30 mouse cellular contexts compared by ENCODE assay signal in genomic region chr5:148428846-148429245, GRCm38 (mm10). TPM values are rescaled to one million over a fixed set of nuclear protein-coding genes. Genes with fewer than 3 reads are reported as not detected.
DNase-seq lines count a peak whose midpoint lies in the region; ATAC-seq lines count a peak whose summit lies in the region.
"Had no signal": no experiment of that assay in that cellular context is flagged by ENCODE, and none has a peak within 500 bp of the region (broad histone marks: within the 10 kb centered on the region; RNA-seq: fewer than 3 reads in every experiment).

No protein-coding gene starts in this region.

- no peak overlapping the region for H3K27ac ChIP-seq in forebrain, embryonic 11.5 days (ENCODE audit: low read depth, low read length)
- no peak overlapping the region for H3K27ac ChIP-seq in forebrain, embryonic 10.5 days
- H3K27ac ChIP-seq in heart, embryonic 11.5 days (ENCODE audit: low read depth, low read length) = no peak overlapping the region
- H3K27ac ChIP-seq: forebrain, embryonic 15.5 days; heart, embryonic 15.5 days; hindbrain, embryonic 15.5 days; limb, embryonic 12.5 days; midbrain, embryonic 13.5 days; neural tube, embryonic 13.5 days; stomach, postnatal 0 days had no signal

- no peak overlapping the region for H3K9ac ChIP-seq in forebrain, embryonic 11.5 days (ENCODE audit: low read length)
- no peak overlapping the region for H3K9ac ChIP-seq in heart, embryonic 11.5 days (ENCODE audit: low read depth, low read length)
- H3K9ac ChIP-seq: forebrain, embryonic 15.5 days; heart, embryonic 15.5 days; hindbrain, embryonic 15.5 days; limb, embryonic 12.5 days; liver, postnatal 0 days; midbrain, embryonic 13.5 days; neural tube, embryonic 13.5 days had no signal

- no peaks in the 10 kb centered on the region for H3K4me1 ChIP-seq in forebrain, embryonic 11.5 days (replicated peaks; ENCODE audit: control insufficient read depth, insufficient read depth, low read length)
- no peaks in the 10 kb centered on the region for H3K4me1 ChIP-seq in forebrain, embryonic 10.5 days
- no peaks in the 10 kb centered on the region for H3K4me1 ChIP-seq in heart, embryonic 11.5 days (ENCODE audit: control insufficient read depth, insufficient read depth, low read length)
- H3K4me1 ChIP-seq: forebrain, embryonic 15.5 days; heart, embryonic 15.5 days; hindbrain, embryonic 15.5 days; limb, embryonic 12.5 days; midbrain, embryonic 13.5 days; neural tube, embryonic 13.5 days had no signal

- 95% methylated on average over 4 of the region's 4 CpGs for WGBS in forebrain, embryonic 11.5 days
- 91% methylated on average over 4 of the region's 4 CpGs for WGBS in forebrain, embryonic 10.5 days
- 63% methylated on average over 4 of the region's 4 CpGs for WGBS in heart, embryonic 11.5 days (ENCODE audit: insufficient replicate concordance)

- ATAC-seq in forebrain, embryonic 11.5 days (replicated peaks; ENCODE audit: low FRiP score) = no peak
- ATAC-seq in neutrophil, adult 5-6 weeks (ENCODE audit: extremely low read depth, insufficient number of reproducible peaks, low FRiP score, poor library complexity, severe bottlenecking) = peak; percentile 74; the same call in 1 of the 2 replicates
- no peak for ATAC-seq in heart, embryonic 11.5 days (replicated peaks; ENCODE audit: insufficient number of reproducible peaks, low FRiP score, low TSS enrichment)
- ATAC-seq: forebrain, embryonic 15.5 days; liver, postnatal 0 days; midbrain, embryonic 13.5 days; Patski had no signal

- DNase-seq in forebrain, embryonic 11.5 days (ENCODE audit: low spot score) = peak; percentile 19
- no peak for DNase-seq in forebrain, embryonic 10.5 days (ENCODE audit: extremely low spot score, low spot score)
- DNase-seq in T-cell, adult 2 months (ENCODE audit: low spot score) = peak; percentile 15
- DNase-seq in induced T-regulatory cell, adult 2 months (ENCODE audit: low read depth) = peak; percentile 39
- DNase-seq in heart, adult 11 months = no peak
- DNase-seq in kidney, adult 11 months = no peak
- DNase-seq: adrenal gland, adult 8-10 months; cerebellum, adult 8-10 months; cerebellum, postnatal 36 days; gastrocnemius, postnatal 10 days; heart, postnatal 36 days; kidney, adult 18-20 months; kidney, postnatal 4 days; liver, postnatal 0 days; lung, postnatal 10 days; right cerebral cortex, postnatal 4 days; thymus, adult 2 months had no signal

- H3K36me3 ChIP-seq in forebrain, embryonic 11.5 days (ENCODE audit: control insufficient read depth, insufficient read depth, low read length) = no peaks in the 10 kb centered on the region
- no peaks in the 10 kb centered on the region for H3K36me3 ChIP-seq in forebrain, embryonic 10.5 days (replicated peaks)
- H3K36me3 ChIP-seq in heart, embryonic 11.5 days (ENCODE audit: control insufficient read depth, insufficient read depth, low read length) = no peaks in the 10 kb centered on the region
- H3K36me3 ChIP-seq: forebrain, embryonic 15.5 days; G1E; heart, embryonic 15.5 days; hindbrain, embryonic 15.5 days; limb, embryonic 12.5 days; midbrain, embryonic 13.5 days; neural tube, embryonic 13.5 days had no signal

- H3K9me3 ChIP-seq in forebrain, embryonic 11.5 days (ENCODE audit: control insufficient read depth, low read length) = no peaks in the 10 kb centered on the region
- H3K9me3 ChIP-seq in forebrain, embryonic 10.5 days = no peaks in the 10 kb centered on the region; the same call in 1 of the 2 replicates
- H3K9me3 ChIP-seq in heart, embryonic 11.5 days (replicated peaks; ENCODE audit: control insufficient read depth, low read length) = no peaks in the 10 kb centered on the region
- H3K9me3 ChIP-seq: forebrain, embryonic 15.5 days; G1E; heart, embryonic 15.5 days; hindbrain, embryonic 15.5 days; midbrain, embryonic 13.5 days had no signal

- no peak overlapping the region for H3K4me3 ChIP-seq in forebrain, embryonic 11.5 days (ENCODE audit: low read depth, low read length)
- H3K4me3 ChIP-seq in forebrain, embryonic 10.5 days = no peak overlapping the region
- H3K4me3 ChIP-seq in heart, embryonic 11.5 days (ENCODE audit: low read depth, low read length) = no peak overlapping the region
- H3K4me3 ChIP-seq: forebrain, embryonic 15.5 days; heart, embryonic 15.5 days; hindbrain, embryonic 15.5 days; limb, embryonic 12.5 days; midbrain, embryonic 13.5 days; neural tube, embryonic 13.5 days had no signal

- H3K27me3 ChIP-seq in forebrain, embryonic 11.5 days (ENCODE audit: control insufficient read depth, insufficient read depth, low read length) = no peaks in the 10 kb centered on the region
- no peaks in the 10 kb centered on the region for H3K27me3 ChIP-seq in forebrain, embryonic 10.5 days (ENCODE audit: poor library complexity, severe bottlenecking)
- H3K27me3 ChIP-seq in heart, embryonic 11.5 days (ENCODE audit: control insufficient read depth, insufficient read depth, low read length) = no peaks in the 10 kb centered on the region
- H3K27me3 ChIP-seq: CH12.LX; forebrain, embryonic 15.5 days; heart, embryonic 15.5 days; hindbrain, embryonic 15.5 days; limb, embryonic 12.5 days; midbrain, embryonic 13.5 days; neural tube, embryonic 13.5 days; Patski had no signal

- H3K4me2 ChIP-seq in forebrain, embryonic 11.5 days (ENCODE audit: low read depth, low read length, severe bottlenecking) = no peak overlapping the region
- no peak overlapping the region for H3K4me2 ChIP-seq in heart, embryonic 11.5 days
- H3K4me2 ChIP-seq: forebrain, embryonic 15.5 days; heart, embryonic 15.5 days; hindbrain, embryonic 15.5 days; limb, embryonic 12.5 days; liver, embryonic 11.5 days; midbrain, embryonic 13.5 days; neural tube, embryonic 13.5 days had no signal

RNA-seq across cellular contexts. Expression of gene Slc7a1, which starts 29.1 kb away (rescaled TPM):
- 28.1 and 32.9 TPM in 2 replicates for polyA plus RNA-seq in forebrain, embryonic 11.5 days (2014; fragmentation: Nextera tagmentation; extraction: Ambion mirVana)
- polyA plus RNA-seq in forebrain, embryonic 10.5 days (2016; fragmentation: Nextera tagmentation; extraction: Ambion mirVana) = 17.4 and 17.6 TPM in 2 replicates
- 13.2 and 15.1 TPM in 2 replicates for total RNA-seq in neutrophil, adult 5-6 weeks (2017)
- 26.8 and 34.6 TPM in 2 replicates for polyA plus RNA-seq in heart, embryonic 11.5 days (2014; fragmentation: Nextera tagmentation; extraction: Ambion mirVana)

Comparison
In these comparisons a context has a peak if more than half of its experiments do, and no peak if none do; other contexts are left out.
1. DNase-seq: peak in forebrain, embryonic 11.5 days (single experiment), T-cell, adult 2 months (single experiment) and induced T-regulatory cell, adult 2 months (single experiment); none in forebrain, embryonic 10.5 days (single experiment), heart, adult 11 months (single experiment) and kidney, adult 11 months (single experiment).